Mouse (Mus musculus) gastrocnemius, adult 8-10 months (tissue): ENCODE measurements around the gene Cyth1. TPM values are rescaled to one million over a fixed set of nuclear protein-coding genes. Genes with fewer than 3 reads are reported as not detected.

ENCODE experiments used
- DNase-seq, 2 experiments: peaks; one replicate each; pipeline ENCODE4 v3.0.0; 2022; ENCODE audit warnings: low spot score in 2 of 2
- total RNA-seq, 4 experiments: library from RNA; stranded (reverse); gene quantifications; 2 replicates each; pipeline ENCODE4 v1.2.4; 2022

Cyth1 gene
- total RNA-seq, 4 experiments from 2014 or later: 26.6 to 38.4 (median 30.2) TPM

DNA sequence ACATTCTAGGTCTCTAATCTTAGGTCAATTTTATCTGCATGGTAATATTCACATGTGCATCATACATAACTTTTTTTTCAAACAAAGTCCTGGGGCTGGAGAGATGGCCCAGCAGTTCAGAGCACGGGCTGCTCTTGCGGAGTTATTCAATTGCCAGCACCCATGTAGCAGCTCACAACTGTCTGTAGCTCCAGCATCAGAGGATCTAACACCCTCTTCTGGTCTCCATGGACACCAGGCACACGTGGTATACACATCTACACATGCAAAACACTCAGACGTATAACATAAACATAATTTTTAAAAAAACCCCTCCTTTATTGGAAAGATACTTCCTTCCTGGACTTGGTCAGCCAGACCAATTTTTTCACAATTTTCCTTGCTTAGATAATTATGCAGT, 89.6 kb downstream of the Cyth1 start:
- DNase-seq: no peak

GRCm38 (mm10) chr11:118156480-118157060, 91.8 kb downstream of the Cyth1 start:
- DNase-seq: no peak

GRCm38 (mm10) chr11:118152964-118153363, 95.4 kb downstream of the Cyth1 start:
- no peak for DNase-seq

- no peak for DNase-seq
Observed at GRCm38 (mm10) chr11:118151423-118152180, 96.8 kb downstream of the Cyth1 start.

- DNase-seq: no peak
Observed at GRCm38 (mm10) chr11:118150115-118150701, 98.2 kb downstream of the Cyth1 start.

- no peak for DNase-seq
Observed at GRCm38 (mm10) chr11:118147877-118148637, 100.3 kb downstream of the Cyth1 start.

GRCm38 (mm10) chr11:118146446-118146845, 101.9 kb downstream of the Cyth1 start:
- no peak for DNase-seq

- DNase-seq: peak in 1 of 2 experiments; percentile 26
Observed at GRCm38 (mm10) chr11:118145771-118146351, 102.5 kb downstream of the Cyth1 start.

DNA sequence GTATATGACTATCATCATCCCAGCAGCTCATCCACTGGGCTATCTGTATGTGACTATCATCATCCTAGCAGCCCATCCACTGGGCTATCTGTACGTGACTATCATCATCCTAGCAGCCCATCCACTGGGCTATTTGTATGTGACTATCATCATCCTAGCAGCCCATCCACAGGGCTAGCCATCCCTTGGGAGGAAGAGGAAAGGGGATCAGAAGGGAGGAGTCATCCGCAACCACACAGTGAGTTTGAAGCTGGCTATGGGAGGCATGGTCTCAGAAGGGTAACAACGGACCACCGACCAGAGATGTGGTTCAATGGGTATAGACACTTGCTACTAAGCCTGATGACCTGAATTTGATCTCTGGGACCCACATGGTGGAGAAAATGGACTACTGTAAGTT, 103.3 kb downstream of the Cyth1 start:
- DNase-seq: no peak

DNA sequence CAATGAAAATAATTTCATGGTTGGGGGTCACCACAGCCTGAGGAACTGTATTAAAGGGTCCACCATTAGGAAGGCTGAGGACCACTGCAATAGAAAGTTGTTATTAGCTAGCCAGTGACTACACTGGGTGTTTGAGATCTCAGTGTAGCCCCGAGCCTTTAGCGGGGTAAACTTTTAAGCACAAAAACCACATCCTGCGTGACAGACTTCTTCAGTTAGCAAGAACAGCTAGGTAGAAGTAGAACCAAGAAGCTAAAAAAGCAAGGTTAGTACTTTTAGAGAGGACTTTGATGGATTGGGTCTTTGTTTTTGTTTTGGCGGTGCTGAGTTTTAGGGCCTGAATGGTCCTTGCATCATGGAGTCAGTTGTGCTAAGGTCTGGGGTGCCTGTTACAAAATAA, 104.7 kb downstream of the Cyth1 start:
- DNase-seq: no peak

- no peak for DNase-seq
Observed at GRCm38 (mm10) chr11:118142547-118143165, 105.7 kb downstream of the Cyth1 start.

- no peak for DNase-seq
Observed at GRCm38 (mm10) chr11:118140771-118141565, 107.4 kb downstream of the Cyth1 start.

- no peak for DNase-seq
Observed at GRCm38 (mm10) chr11:118138347-118138746, 110.0 kb downstream of the Cyth1 start.

DNA sequence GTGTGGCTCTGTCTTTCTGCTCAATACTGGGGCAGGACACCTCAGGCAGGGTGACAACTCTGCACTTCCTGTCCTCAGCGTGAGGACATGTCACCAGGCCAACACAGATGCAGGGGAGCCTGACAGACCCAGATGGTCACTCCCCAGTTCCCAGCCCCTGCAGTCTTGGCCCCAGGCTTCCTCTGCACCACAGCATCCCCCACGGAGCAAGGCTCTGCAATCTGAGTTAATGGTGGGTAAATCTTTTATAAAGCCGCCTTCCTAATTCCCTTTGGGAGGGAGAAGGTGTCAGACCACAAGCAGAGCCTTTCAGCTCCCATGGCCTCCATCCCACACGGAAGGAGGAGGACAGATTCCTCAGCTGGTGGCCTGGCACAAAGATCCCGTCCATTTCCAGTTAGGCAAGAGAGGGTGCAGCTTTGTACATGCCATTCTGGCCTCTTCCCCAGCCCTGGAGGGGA, 112.2 kb downstream of the Cyth1 start:
- DNase-seq: no peak

GRCm38 (mm10) chr11:118135271-118135670, 113.1 kb downstream of the Cyth1 start:
- DNase-seq: peak in 1 of 2 experiments; percentile 26

DNA sequence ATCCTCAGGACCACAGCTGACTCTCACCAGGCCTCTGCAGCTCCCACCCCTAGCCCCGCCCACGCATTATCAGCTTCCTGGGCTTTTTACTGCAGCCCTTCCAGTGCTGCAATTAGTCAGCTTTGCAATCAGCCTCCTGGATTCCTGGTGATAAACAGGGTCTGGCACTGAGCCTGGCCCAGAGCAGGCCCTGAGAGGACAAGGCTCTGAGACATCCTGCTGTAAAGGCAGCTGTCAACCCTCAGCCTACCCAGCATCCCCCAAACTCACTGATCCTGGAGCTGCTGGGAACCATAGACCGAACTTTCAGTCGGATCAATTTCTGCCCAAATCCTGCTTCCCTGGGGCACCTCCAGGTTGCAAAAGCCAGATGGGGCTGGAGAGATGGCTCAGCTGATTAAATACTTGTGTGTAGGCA, 114.6 kb downstream of the Cyth1 start:
- DNase-seq: no peak

GRCm38 (mm10) chr11:118133133-118133751, 115.2 kb downstream of the Cyth1 start:
- no peak for DNase-seq

- DNase-seq: no peak
Observed at GRCm38 (mm10) chr11:118132136-118132535, 116.3 kb downstream of the Cyth1 start.

- DNase-seq: no peak
Observed at GRCm38 (mm10) chr11:118130534-118130933, 117.9 kb downstream of the Cyth1 start, which contains the start of gene Dnah17. Dnah17 (minus strand) TSS chr11:118130634.

- no peak for DNase-seq
Observed at GRCm38 (mm10) chr11:118129812-118130211, 118.6 kb downstream of the Cyth1 start.
